Mouse (Mus musculus) cerebellum, postnatal 25 days (tissue): ENCODE measurements at regions not wholly inside any gene's neighbourhood (a gene's known extent, or its start where the extent isn't known, plus 50 kb on each side); places are given as distances from the start of the nearest gene placed in this dataset.

ENCODE experiments used
- DNase-seq, 2 experiments: peaks; one replicate each; pipeline ENCODE4 v3.0.0; 2021; ENCODE audit warnings: mixed read lengths in 2 of 2

- no peak for DNase-seq
These were observed 587.4 kb downstream of the Otol1 start for GRCm38 (mm10) chr3:70594785-70595184.
